Mouse (Mus musculus) stomach, postnatal 0 days (tissue): ENCODE data around the gene Ankrd31.

Source experiments
- CTCF ChIP-seq: IDR thresholded peaks from 2 replicates; pipeline ENCODE4 v1.5.1; 2016; ENCODE audit warnings: antibody characterized with exemption, low read depth, mild to moderate bottlenecking, moderate library complexity
- EP300 ChIP-seq: optimal IDR thresholded peaks from 2 replicates; pipeline ENCODE3; 2016; ENCODE audit warnings: antibody characterized with exemption

DNA sequence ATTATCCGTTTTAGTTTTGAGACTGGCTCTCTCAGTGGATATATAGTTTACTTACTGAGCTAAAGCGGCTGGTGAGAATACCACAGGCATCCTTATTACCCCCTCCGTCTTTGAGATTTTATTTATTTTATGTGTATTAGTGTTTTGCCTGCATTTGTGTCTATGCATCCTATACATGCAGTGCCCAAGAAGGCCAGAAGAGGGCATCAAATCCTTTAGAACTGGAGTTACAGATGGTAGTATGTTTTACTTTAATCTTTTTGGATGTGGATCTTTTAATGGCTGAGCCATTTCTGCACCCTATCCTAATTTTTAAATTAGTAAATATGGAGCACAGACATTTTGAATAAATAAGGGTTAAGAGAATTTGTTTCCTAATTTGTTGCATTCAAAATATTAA is 107.1 kb downstream of the Ankrd31 start:
- no peak for TF ChIP-seq EP300
- peak; percentile 90 for TF ChIP-seq CTCF
